Mouse (Mus musculus) gastrocnemius, adult 18-20 months (tissue): Measurements from ENCODE around the gene Anln. TPM values are rescaled to one million over a fixed set of nuclear protein-coding genes. Genes with fewer than 3 reads are reported as not detected.
"Not testable (repeated sequence)": the region's sequence is repeated elsewhere in the genome, so short reads cannot be mapped to it uniquely, and the experiment has no call there.

Experiments
- DNase-seq: peaks from one replicate; pipeline ENCODE4 v3.0.0; 2021; ENCODE audit warnings: low spot score
- long read RNA-seq, 2 experiments: library from polyadenylated mRNA; stranded (forward); transcript quantifications; one replicate each; pipeline ENCODE4 v2.0.0; 2021
- total RNA-seq, 2 experiments: library from RNA; stranded (reverse); gene quantifications; 2 replicates each; pipeline ENCODE4 v1.2.3; 2021

Anln gene
- total RNA-seq, result 1 to 10 TPM; 1.3 TPM
- long read RNA-seq, experiment 1, full-length matches to known transcripts, result 1 of 1 reads
- long read RNA-seq, experiment 1, partial matches to known transcripts, result 0 of 1 reads
- long read RNA-seq, experiment 1, other reads (novel, unspliced or antisense), result 0 of 1 reads
- long read RNA-seq, experiment 2, result 0 reads

DNA sequence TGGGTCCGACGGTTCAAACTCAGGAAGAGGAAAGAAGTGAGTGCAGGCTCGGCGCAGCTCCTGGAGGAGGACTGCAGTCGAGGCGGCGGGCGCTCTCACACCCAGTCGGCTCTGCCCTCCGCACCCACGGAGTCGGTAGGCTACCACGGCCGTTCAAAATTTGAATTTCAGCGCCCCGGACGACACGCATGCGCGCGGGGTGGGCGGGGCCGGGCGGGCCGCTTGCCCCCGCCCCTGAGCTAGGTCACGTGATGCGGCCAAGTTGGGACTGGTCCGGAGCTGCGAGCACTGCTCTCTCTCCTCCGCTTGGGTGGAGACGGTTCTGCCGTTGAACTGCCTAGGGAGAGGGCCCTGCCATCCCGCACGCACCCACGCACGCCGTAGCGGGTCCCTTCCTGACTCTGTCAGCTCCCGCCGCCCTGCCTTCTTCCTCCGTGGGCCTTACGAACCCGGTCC lies at the start of gene Anln:
TSS of gene Anln (minus strand) at position 168 of the 456 bp plus-strand sequence.
- DNase-seq, result peak; percentile 91

DNA sequence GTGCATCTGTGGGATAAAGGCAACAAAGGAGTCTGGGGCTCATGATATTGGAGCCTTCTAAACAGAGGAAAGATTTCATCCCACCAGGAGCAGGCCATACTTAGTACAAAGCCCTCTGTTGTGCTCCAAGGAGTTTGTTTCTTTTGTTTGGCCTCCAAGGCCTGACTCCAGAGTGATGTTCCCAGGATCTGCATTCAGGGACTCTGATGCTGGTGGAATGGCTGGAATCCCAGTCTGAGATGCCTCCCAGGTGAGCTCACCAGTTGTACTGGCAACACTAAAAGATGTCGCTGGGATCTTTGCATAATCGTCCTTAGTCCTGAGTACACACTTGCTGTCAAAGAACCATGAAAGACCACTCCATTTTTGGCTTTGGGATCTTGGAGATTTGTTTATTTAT lies 45.1 kb upstream of the Anln start:
- DNase-seq, result no peak

DNA sequence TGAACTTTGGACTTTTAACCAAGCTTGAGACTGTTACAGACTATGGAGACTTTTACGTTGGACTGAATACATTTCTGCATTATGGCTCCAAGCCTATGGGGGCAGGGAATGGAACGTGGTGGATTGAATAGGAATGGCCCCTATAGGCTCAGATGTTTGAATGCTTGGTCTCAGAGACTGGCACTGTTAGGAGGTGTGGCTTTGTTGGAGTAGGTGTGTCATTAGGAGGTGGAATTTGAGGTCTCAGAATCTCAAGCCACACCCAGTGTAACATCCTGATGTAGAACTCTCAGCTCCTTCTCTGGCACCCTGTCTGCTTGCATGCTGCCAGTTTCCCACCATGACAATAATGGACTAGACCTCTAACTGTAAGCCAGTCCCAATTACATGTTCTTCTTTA lies 44.2 kb upstream of the Anln start:
- DNase-seq, result no peak

DNA sequence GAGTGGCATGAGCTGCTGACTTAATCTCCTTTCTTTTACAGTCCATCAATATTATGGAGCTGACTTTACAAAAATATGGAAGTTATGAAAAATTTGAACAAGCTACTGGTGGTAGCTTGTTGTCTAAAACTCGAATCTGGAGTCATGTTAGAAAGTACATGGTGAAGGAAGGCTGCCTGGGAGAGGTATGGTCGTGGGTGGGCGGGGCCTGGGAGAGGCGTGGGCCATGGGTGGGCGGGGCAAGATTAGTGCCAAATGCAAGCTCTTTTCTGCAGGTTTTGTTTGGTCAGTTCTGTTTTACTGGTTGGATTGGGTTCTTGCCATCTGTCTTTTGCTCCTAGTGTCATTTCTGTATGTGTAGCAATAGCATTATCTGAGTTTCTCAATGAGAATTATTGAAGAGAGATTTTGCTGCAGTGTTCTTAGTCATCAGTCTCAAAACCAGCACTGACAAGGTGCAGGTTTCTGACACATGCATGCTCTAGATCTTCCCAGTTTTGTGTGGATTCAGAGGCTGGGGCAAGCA lies 41.4 kb upstream of the Anln start:
- no peak for DNase-seq

- no peak for DNase-seq
Measured at GRCm38 (mm10) chr9:22429533-22430241, 40.7 kb upstream of the Anln start.

DNA sequence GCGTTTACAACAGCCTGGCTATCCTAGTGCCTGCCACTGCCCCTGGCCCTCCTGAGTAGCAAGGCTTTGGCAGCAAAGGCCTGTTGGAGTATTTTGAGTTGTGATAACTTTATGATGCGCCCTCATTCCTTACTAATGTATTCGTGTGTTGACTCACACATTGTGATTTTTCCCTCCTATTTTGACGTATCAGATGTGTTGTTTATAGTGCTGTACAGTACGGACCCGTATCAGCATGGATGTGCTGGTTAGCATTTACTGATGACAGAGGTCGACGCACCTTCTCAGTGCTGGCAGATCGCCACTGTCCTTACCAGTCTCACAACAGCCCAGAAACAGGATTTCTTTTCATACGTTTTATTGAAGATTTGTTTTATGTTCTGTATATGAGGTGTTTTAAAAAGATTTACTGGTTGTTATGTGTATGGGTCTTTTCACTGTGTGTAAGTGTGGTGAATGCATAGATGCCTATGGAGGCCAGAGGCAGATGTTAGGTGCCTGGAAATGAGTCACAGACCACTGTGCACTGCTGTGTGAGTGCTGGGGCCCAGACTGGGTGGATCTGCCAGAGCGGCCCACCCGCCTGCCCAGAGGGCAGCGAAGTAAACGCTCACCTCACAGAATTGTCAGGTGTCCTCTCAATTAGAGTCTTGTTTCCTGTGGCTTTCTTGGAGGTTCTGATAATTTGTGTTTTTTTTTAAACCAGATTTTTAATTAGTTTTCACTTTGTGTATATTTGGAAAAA lies 39.9 kb upstream of the Anln start:
- no peak for DNase-seq

DNA sequence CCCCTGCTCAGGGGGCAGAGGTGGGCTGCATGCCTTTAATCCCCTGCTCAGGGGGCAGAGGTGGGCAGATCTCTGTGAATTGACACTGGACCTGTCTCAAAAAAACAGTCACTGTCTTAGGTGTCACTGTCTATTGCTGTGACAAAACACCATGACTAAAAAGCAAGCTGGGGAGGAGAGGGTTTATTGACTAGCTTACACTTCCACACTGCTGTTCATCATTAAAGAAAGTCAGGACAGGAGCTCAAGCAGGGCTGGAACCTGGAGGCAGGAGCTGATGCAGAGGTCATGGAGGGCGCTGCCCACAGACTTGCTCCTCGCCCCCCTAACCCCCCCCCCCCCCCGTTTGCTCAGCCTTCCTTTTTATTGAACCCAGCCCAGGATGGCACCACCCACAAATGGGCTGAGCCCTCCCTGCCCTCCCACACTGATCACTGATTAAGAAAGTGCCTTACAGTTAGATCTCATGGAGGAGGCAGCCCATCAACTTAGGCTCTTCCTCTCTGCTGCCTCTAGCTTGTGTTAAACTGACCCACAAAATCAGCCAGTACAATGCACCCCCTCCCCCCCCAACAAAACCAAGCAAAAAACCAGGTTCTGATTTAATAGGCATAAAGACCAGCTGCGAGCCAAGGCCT lies 39.2 kb upstream of the Anln start:
- DNase-seq, result no peak

- no peak for DNase-seq
Measured at GRCm38 (mm10) chr9:22424719-22425118, 35.7 kb upstream of the Anln start.

DNA sequence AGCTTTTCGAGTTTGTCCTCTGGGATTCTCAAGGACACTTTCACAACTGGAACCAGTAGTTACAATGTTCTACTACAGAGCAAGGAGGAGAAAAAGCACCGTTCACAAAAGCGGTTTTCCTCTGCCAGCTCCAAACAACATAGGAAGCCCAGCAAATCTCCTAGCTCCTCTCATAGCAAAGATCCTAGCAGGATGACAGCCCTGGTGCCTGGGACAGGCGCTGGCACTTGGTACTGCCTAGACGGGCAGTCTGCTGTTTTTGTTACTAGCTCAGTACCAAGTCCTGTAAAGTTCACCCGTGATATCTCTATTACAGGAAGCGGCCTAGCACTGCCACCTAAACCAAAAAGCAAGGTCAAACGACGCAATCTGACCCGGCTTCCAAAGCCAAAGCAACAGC lies 35.2 kb upstream of the Anln start:
- no peak for DNase-seq

- DNase-seq, result no peak
Measured at GRCm38 (mm10) chr9:22423507-22423906, 34.5 kb upstream of the Anln start.

DNA sequence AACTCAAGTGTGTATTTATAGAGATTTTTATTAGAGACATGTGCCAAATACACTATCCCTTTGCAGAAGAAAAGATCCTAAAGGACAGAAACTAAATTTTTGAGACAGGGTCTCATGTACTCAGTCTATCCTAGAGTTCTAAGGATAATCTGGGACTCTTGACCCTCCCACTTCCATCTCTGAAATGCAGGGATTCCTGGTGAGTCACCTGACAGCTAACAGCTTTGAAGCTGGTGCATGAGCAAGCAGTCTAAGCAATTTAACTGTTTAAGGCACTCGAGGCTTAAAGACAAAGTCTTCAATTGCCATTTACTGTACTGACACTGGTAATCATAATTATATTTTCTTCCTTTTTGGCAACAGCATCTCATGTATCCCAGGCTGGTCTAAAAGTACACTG lies 33.6 kb upstream of the Anln start:
- DNase-seq, result no peak

DNA sequence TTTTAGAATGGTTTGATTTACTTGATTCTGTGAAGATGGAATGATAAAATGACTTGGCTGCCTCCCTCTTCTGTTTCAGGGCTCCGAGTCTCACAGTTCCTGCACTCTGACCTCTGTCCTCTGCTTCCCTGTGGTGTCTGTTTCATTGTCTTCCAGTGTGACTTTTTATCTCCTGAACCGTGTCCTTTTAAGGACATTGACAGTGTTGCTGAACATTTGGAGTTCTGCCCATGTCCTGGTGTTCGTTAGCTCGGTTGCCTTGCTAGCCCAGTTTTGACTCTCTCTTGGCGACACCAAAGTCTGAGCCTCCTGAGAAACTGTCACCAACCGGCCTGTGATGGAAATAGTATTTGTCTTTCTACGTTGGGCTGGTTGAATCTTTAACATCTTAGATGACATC lies 31.5 kb upstream of the Anln start:
- no peak for DNase-seq

DNA sequence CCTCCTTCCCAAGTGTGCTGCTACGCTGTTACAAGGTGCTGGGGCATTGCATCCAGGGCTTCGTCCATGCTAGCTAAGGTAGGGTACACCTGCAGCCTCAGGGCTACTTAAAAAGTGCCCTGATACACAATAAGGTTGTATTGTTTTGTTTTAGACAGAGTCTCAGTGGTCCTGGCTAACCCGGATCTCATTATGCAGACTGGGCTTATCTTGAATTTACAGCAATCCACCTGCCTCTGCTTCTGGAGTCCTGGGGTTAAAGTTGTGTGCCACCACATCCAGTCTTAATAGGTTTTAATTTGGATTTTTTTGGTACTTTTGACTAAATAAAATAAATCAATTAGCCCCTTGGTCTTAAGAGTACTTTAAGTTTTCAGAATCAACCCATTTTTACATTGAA lies 30.9 kb upstream of the Anln start:
- no peak for DNase-seq

- no peak for DNase-seq
Measured at GRCm38 (mm10) chr9:22417547-22417946, 28.6 kb upstream of the Anln start.

DNA sequence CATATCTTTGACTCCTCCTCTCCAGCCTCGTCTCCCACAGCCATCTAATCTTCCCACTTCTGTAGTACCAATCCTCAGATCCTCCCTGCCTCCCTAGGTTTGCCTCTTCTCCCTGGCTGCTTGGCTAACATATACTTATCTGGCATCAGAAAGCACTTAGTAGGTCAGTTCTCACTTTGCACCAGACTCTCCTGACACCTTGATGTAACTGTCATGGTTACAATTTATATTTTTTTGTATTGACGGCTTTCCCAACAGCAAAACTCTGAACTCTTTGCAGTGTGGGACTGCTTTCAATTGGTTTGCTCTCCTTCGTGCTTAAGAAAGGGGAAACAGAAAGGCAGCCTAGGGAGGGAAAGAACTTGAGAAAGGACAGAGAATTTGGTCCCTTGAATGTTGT lies 27.2 kb upstream of the Anln start:
- DNase-seq, result no peak

DNA sequence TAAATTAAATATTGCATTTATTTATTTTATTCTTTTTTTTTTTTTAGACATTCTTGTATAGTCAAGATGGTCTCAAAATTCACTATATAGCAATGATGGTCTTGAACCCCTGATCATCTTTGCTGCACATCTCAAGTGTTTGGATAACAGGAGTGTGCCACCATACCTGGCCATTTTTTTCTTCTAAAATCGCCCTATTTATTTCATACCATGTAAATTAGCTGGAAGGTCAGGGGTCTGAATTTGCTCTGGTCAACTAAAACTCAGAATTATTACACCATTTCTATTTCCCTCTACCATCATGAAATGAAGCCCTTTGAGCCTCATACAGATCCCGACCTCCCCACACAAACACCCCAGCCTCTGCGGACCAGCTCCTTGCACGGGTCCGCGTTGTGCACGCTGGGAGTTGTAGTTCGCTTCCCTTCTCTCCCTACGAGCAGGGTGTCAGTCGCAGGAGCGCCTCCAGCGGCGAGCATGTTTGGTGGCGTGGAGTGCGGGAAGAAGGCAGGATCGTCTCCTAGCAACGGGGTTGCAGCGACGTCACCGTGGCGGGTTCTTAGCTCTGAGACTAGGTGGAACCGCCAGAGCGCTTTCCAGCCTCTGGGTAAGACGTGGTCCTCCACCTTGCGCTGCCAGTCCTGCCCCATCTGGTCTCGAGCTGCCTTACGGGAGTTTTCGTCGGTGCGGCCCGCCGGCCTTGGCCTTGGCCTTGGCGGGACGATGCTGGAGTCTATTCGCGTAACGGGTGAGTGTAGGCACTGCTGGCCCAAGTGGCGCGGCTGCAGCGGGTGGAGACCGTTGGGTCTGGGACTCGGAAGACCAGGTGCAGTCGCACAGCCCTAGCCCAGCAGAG lies 22.2 kb upstream of the Anln start, which contains the start of gene 9530077C05Rik:
TSS of gene 9530077C05Rik (plus strand) at position 512 of the 856 bp plus-strand sequence.
- DNase-seq, result peak; percentile 97

- no peak for DNase-seq
Measured at GRCm38 (mm10) chr9:22409501-22409900, 20.5 kb upstream of the Anln start.

DNA sequence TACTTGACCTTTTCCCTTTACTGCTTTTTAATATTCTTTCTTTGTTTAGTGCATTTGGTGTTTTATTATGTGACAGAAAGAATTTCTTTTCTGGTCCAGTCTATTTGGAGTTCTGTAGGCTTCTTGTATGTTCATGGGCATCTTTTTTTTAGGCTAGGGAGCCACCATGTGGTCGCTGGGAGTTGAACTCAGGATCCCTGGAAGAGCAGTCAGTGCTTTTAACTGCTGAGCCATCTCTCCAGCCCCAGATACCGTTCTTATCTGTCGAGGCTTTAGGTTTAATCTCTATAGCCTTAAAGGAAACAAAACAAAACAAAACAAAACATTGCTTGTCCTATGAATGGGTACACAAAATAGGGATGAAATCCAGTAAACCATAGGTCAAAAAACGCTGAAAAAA lies 19.4 kb upstream of the Anln start:
- not testable (repeated sequence) for DNase-seq

DNA sequence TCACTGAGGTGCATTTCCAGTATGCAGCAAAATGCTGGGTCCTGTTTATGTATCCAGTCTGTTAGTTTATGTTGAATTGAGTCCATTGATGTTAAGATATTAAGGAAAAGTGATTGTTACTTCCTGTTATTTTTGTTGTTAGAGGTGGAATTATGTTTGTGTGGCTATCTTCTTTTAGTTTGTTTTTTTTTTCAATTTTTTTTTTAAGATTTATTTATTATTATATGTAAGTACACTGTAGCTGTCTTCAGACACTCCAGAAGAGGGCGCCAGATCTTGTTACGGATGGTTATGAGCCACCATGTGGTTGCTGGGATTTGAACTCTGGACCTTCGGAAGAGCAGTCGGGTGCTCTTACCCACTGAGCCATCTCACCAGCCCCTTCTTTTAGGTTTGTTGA lies 18.6 kb upstream of the Anln start:
- DNase-seq, result not testable (repeated sequence)

GRCm38 (mm10) chr9:22405414-22405813 lies 16.4 kb upstream of the Anln start:
- no peak for DNase-seq

DNA sequence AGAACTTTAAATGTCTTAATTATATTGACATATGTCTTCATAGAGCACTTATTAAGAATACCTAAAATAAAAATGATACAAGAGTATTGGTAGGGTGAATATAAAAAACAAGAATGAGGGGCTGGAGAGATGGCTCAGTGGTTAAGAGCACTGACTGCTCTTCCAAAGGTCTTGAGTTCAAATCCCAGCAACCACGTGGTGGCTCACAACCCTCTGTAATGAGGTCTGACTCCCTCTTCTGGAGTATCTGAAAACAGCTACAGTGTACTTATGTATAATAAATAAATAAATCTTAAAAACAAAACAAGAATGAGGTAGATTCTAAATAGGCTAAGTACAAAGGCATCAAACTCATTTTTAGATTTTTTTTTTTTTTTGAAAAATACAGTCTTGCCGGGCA lies 14.5 kb upstream of the Anln start:
- DNase-seq, result not testable (repeated sequence)
